Mouse (Mus musculus): ENCODE measurements around the gene Shisal1.

- TF ChIP-seq POLR2A (IDR thresholded peaks at IDR 0.05; ENCODE audit: borderline replicate concordance, extremely low read depth, insufficient read depth, insufficient read length, poor library complexity, severe bottlenecking) (no peak), CTCF (IDR thresholded peaks at IDR 0.05; ENCODE audit: borderline replicate concordance, extremely low read depth, insufficient read depth, insufficient read length) (no peak)
These were observed 19.3 kb downstream of the Shisal1 start for GRCm38 (mm10) chr15:84427624-84428023.

All from brain, embryonic 14.5 days (tissue).